Mouse (Mus musculus) monocyte, adult 59 days (primary cell): ENCODE measurements around the gene Clec1b. TPM values are rescaled to one million over a fixed set of nuclear protein-coding genes. Genes with fewer than 3 reads are reported as not detected.

ENCODE experiments used
- total RNA-seq, 2 experiments: library from RNA; stranded (reverse); gene quantifications; one replicate each; pipeline ENCODE4 v1.2.4; 2023

The Clec1b gene
- 10 to 100 TPM; 11.0 to 19.1 TPM for total RNA-seq

DNA sequence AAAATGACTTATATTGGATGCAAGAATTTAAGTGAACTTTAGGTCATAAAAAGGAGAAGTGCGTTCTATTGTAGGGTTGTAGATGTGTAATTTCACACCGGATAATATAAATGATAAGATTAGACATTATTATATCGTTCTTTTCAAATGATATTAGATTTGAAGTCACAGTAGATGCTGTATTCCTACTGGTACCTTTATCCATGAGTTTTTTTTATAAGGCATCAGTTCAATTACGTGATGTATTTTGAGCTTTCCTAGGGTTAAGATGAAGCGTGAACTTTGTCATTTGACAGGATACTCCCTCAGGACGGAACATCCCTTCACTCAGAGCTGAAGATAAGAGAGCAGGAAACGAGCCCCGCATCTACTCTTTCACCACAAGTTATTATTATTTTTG lies at the start of gene Clec1b:
Gene Clec1b, plus strand, starts transcription at position 301 of the 400 bp plus-strand sequence.

DNA sequence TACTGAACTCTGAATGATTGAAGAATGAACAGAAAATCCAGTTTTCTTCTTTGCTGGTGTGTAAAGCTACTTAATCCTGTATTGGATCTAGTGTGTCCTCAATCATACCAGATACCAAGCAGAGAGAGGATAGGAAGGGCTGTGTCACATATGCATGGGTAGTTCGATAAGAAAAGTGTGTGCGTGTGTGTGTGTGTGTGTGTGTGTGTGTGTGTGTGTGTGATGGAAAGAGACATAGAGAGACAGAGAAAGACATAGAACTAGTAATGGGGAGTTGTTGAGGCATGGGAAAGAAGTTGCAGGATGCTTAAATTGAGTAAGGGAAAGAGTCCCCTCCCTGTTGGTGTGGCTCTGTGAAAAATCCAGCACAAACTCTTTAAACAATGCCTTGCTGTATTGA lies 11.3 kb upstream of the Clec1b start, which contains the start of gene Clec12b:
Gene Clec12b, minus strand, starts transcription at position 101 of the 400 bp plus-strand sequence.

DNA sequence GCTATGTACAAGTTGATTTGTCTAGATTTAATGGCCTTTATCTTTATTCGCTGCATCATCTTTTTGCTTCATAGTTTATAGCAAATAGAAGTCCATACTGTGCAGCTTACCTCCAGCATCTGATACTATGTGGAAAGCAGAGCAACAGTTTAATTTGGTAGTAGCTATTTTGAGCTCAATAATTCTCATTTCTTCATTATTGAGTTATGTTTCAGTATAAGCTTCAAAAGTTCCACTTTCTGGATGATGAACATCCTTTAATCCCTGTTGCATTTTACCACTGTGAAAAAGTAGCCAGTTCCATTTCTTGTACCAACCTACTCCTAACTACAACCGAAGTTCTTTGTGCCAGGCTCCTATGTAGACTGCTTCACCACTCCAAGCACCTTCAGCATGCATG lies 11.5 kb downstream of the Clec1b start, which contains the start of gene Clec9a:
Gene Clec9a, plus strand, starts transcription at position 301 of the 400 bp plus-strand sequence.

DNA sequence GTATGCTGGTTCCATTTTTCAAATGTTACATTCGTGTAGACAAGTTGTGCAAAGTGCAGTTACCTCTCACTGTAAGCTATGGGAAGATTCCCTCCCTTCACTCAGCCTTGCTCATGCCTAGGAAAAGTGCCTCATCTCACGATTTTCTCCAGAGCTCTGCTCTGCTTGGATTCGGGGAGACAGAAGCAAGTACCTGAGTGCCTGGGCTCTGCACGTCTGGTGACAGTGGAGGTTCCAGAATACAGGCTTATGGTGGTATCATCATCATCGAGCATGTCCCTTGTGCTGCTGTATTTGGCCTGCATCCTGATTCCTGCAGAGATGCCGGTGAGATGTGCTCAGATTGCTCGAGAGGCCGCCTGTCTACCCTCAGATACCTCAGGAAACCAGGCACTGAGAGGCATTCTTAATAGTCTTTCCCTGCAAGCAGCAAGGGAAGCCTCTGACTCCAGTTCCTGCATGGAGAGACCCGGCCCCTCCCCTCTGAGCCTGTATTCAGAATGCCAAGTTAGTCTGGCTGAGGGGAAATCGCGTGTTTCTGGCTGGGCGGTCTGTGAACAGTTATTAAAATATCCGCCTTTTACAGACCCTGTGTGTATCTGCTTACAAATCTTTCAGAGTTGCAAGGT lies 54.4 kb downstream of the Clec1b start, which contains the start of gene Clec1a:
Gene Clec1a, minus strand, starts transcription at position 590 of the 629 bp plus-strand sequence.

Other genes starting within 250 kb of the Clec1b start
- gene Clec2d, start 216.7 kb upstream of the Clec1b start, total RNA-seq: 100 to 1,000 TPM; 117 to 130 TPM
- 10 to 100 TPM; 32.7 to 49.3 TPM for gene Cd69, start 121.9 kb upstream of the Clec1b start, total RNA-seq
- not detected for gene 4922502D21Rik, start 65.5 kb upstream of the Clec1b start, total RNA-seq
- 100 to 1,000 TPM; 146 to 158 TPM for gene Clec12a, start 54.6 kb upstream of the Clec1b start, total RNA-seq
- not detected for gene Clec12b, start 11.4 kb upstream of the Clec1b start, total RNA-seq
- 10 to 100 TPM in 1 of 2 experiments, 1 to 10 TPM in 1; 7.8 to 20.6 TPM for gene Clec9a, start 11.6 kb downstream of the Clec1b start, total RNA-seq
- gene Clec1a, start 54.7 kb downstream of the Clec1b start, total RNA-seq: 1 to 10 TPM in 1 of 2 experiments, under 1 TPM in 1; 0.58 to 1.5 TPM
- 1 to 10 TPM; 1.7 to 3.1 TPM for gene Olr1, start 109.9 kb downstream of the Clec1b start, total RNA-seq
- gene Tmem52b, start 115.3 kb downstream of the Clec1b start, total RNA-seq: 1 to 10 TPM in 1 of 2 experiments, not detected in 1; 1.4 TPM
- 10 to 100 TPM; 63.8 to 74.3 TPM for gene Gabarapl1, start 135.9 kb downstream of the Clec1b start, total RNA-seq
- gene Klre1, start 180.6 kb downstream of the Clec1b start, total RNA-seq: not detected
- gene Klrd1, start 194.5 kb downstream of the Clec1b start, total RNA-seq: 10 to 100 TPM in 1 of 2 experiments, 1 to 10 TPM in 1; 9.9 to 12.7 TPM
- 10 to 100 TPM; 16.5 to 20.0 TPM for gene Klrk1, start 226.6 kb downstream of the Clec1b start, total RNA-seq
- not detected for gene Klrc3, start 246.0 kb downstream of the Clec1b start, total RNA-seq